Mouse (Mus musculus): ENCODE measurements at regions not wholly inside any gene's neighbourhood (a gene's known extent, or its start where the extent isn't known, plus 50 kb on each side); places are given as distances from the start of the nearest gene placed in this dataset.

- H3K4me1 ChIP-seq (ENCODE audit: control insufficient read depth, insufficient read depth, low read length): no peaks in the 10 kb centered on the region
- no peak overlapping the region for H3K4me3 ChIP-seq (replicated peaks; ENCODE audit: insufficient read depth, low read depth, low read length)
- no peaks in the 10 kb centered on the region for H3K27me3 ChIP-seq (ENCODE audit: control insufficient read depth, insufficient read depth, low read length)
- 42% methylated on average over 2 of the region's 2 CpGs for WGBS
- TF ChIP-seq CTCF (IDR thresholded peaks at IDR 0.05; ENCODE audit: borderline replicate concordance, insufficient read depth, low read depth, low read length) (no peak), POLR2A (IDR thresholded peaks at IDR 0.05; ENCODE audit: borderline replicate concordance, insufficient read depth, low read length) (no peak)
- H3K27ac ChIP-seq (ENCODE audit: insufficient read depth, low read length): no peak overlapping the region
- no peak for DNase-seq
Measured at GRCm38 (mm10) chr13:60348438-60348837, 171.3 kb upstream of the Gas1 start.

- Histone ChIP-seq H3K27ac (ENCODE audit: insufficient read depth, low read length) (no peak overlapping the region), H3K4me1 (ENCODE audit: control insufficient read depth, insufficient read depth, low read length) (no peaks in the 10 kb centered on the region), H3K27me3 (ENCODE audit: control insufficient read depth, insufficient read depth, low read length) (no peaks in the 10 kb centered on the region), H3K4me3 (replicated peaks; ENCODE audit: insufficient read depth, low read depth, low read length) (no peak overlapping the region)
- TF ChIP-seq POLR2A (IDR thresholded peaks at IDR 0.05; ENCODE audit: borderline replicate concordance, insufficient read depth, low read length) (no peak), CTCF (IDR thresholded peaks at IDR 0.05; ENCODE audit: borderline replicate concordance, insufficient read depth, low read depth, low read length) (no peak)
- no peak for DNase-seq
- WGBS: 84% methylated on average over 6 of the region's 6 CpGs
Measured at GRCm38 (mm10) chr13:60355707-60356490, 178.7 kb upstream of the Gas1 start.

- no peak for DNase-seq
- 78% methylated on average over 7 of the region's 7 CpGs for WGBS
Measured at GRCm38 (mm10) chr13:60358408-60359060, 181.4 kb upstream of the Gas1 start.

GRCm38 (mm10) chr13:60364778-60365672 is 187.9 kb upstream of the Gas1 start:
- 26% methylated on average over 13 of the region's 13 CpGs for WGBS
- H3K27ac ChIP-seq (ENCODE audit: insufficient read depth, low read length): no peak overlapping the region
- H3K4me1 ChIP-seq (ENCODE audit: control insufficient read depth, insufficient read depth, low read length): no peaks in the 10 kb centered on the region
- H3K4me3 ChIP-seq (replicated peaks; ENCODE audit: insufficient read depth, low read depth, low read length): no peak overlapping the region
- no peaks in the 10 kb centered on the region; the same call in 1 of the 2 replicates for H3K27me3 ChIP-seq (ENCODE audit: control insufficient read depth, insufficient read depth, low read length)
- DNase-seq: no peak
- TF ChIP-seq POLR2A (IDR thresholded peaks at IDR 0.05; ENCODE audit: borderline replicate concordance, insufficient read depth, low read length) (no peak), CTCF (IDR thresholded peaks at IDR 0.05; ENCODE audit: borderline replicate concordance, insufficient read depth, low read depth, low read length) (no peak)

More at GRCm38 (mm10) chr13:60358408-60359060, 181.4 kb upstream of the Gas1 start:
- Histone ChIP-seq H3K4me1 (ENCODE audit: control insufficient read depth, insufficient read depth, low read length) (no peaks in the 10 kb centered on the region), H3K4me3 (replicated peaks; ENCODE audit: insufficient read depth, low read depth, low read length) (no peak overlapping the region), H3K27me3 (ENCODE audit: control insufficient read depth, insufficient read depth, low read length) (no peaks in the 10 kb centered on the region), H3K27ac (ENCODE audit: insufficient read depth, low read length) (no peak overlapping the region)
- TF ChIP-seq CTCF (IDR thresholded peaks at IDR 0.05; ENCODE audit: borderline replicate concordance, insufficient read depth, low read depth, low read length) (no peak), POLR2A (IDR thresholded peaks at IDR 0.05; ENCODE audit: borderline replicate concordance, insufficient read depth, low read length) (no peak)

- no peak for TF ChIP-seq CTCF (IDR thresholded peaks at IDR 0.05; ENCODE audit: borderline replicate concordance, insufficient read depth, low read depth, low read length)
- no peak for TF ChIP-seq POLR2A (IDR thresholded peaks at IDR 0.05; ENCODE audit: borderline replicate concordance, insufficient read depth, low read length)
- DNase-seq: no peak
- Histone ChIP-seq H3K4me3 (replicated peaks; ENCODE audit: insufficient read depth, low read depth, low read length) (no peak overlapping the region), H3K27me3 (ENCODE audit: control insufficient read depth, insufficient read depth, low read length) (no peaks in the 10 kb centered on the region; the same call in 1 of the 2 replicates), H3K4me1 (ENCODE audit: control insufficient read depth, insufficient read depth, low read length) (no peaks in the 10 kb centered on the region), H3K27ac (ENCODE audit: insufficient read depth, low read length) (no peak overlapping the region)
- WGBS: 11% methylated on average over 4 of the region's 4 CpGs
Measured at GRCm38 (mm10) chr13:60369216-60369615, 192.1 kb upstream of the Gas1 start.

GRCm38 (mm10) chr13:60371656-60372055 is 194.5 kb upstream of the Gas1 start:
- H3K4me1 ChIP-seq (ENCODE audit: control insufficient read depth, insufficient read depth, low read length): no peaks in the 10 kb centered on the region
- H3K4me3 ChIP-seq (replicated peaks; ENCODE audit: insufficient read depth, low read depth, low read length): no peak overlapping the region
- TF ChIP-seq POLR2A (IDR thresholded peaks at IDR 0.05; ENCODE audit: borderline replicate concordance, insufficient read depth, low read length) (no peak), CTCF (IDR thresholded peaks at IDR 0.05; ENCODE audit: borderline replicate concordance, insufficient read depth, low read depth, low read length) (no peak)
- DNase-seq: no peak
- WGBS: 57% methylated on average over 2 of the region's 2 CpGs
- no peaks in the 10 kb centered on the region; the same call in 1 of the 2 replicates for H3K27me3 ChIP-seq (ENCODE audit: control insufficient read depth, insufficient read depth, low read length)
- H3K27ac ChIP-seq (ENCODE audit: insufficient read depth, low read length): no peak overlapping the region

GRCm38 (mm10) chr13:60376705-60377104 is 199.5 kb upstream of the Gas1 start:
- no peak overlapping the region for H3K27ac ChIP-seq (ENCODE audit: insufficient read depth, low read length)
- H3K4me3 ChIP-seq (replicated peaks; ENCODE audit: insufficient read depth, low read depth, low read length): no peak overlapping the region
- WGBS: 46% methylated on average over 2 of the region's 2 CpGs
- TF ChIP-seq POLR2A (IDR thresholded peaks at IDR 0.05; ENCODE audit: borderline replicate concordance, insufficient read depth, low read length): no peak
- no peak for DNase-seq
- H3K4me1 ChIP-seq (ENCODE audit: control insufficient read depth, insufficient read depth, low read length): no peaks in the 10 kb centered on the region
- H3K27me3 ChIP-seq (ENCODE audit: control insufficient read depth, insufficient read depth, low read length): no peaks in the 10 kb centered on the region

Measured in cerebellum, adult 2 months (tissue).